Mouse (Mus musculus): Measurements from ENCODE around the gene Brdt. TPM values are rescaled to one million over a fixed set of nuclear protein-coding genes. Genes with fewer than 3 reads are reported as not detected.

The Brdt gene
- polyA plus RNA-seq, 1 experiment from 2014 or later = 2.9 TPM

DNA sequence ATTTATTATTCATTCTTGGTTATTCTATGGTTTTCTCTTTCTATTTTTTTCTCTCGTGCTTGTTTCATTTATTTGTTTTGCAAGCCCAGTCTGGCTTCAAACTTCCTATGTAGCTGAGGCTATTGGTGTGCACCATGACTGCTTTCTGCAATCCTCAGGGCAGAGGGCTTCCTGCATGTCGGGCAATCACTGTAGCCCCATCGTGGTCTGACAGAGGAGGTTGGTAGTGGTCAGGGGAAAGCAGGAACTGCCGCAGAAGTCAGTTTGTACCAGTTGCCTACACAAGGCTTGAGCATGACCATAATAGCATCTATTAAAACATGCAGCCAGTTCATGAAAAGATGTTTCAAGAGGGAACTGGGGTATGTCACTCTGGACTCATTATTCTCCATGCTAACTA lies 23.5 kb upstream of the Brdt start:
- ATAC-seq (ENCODE audit: insufficient read depth, low FRiP score, low TSS enrichment) = no peak
- H3K36me3 ChIP-seq (ENCODE audit: control insufficient read depth, insufficient read depth, low read length) = no peaks in the 10 kb centered on the region

GRCm38 (mm10) chr5:107317141-107317540 lies 13.8 kb upstream of the Brdt start:
- H3K27ac ChIP-seq (ENCODE audit: low read depth, low read length) = no peak overlapping the region
- H3K4me3 ChIP-seq (ENCODE audit: low read depth, low read length) = no peak overlapping the region
- no peak for DNase-seq (ENCODE audit: low spot score)
- H3K27me3 ChIP-seq (ENCODE audit: control insufficient read depth, insufficient read depth, low read length) = no peaks in the 10 kb centered on the region
- no peaks in the 10 kb centered on the region for H3K9me3 ChIP-seq (ENCODE audit: control insufficient read depth, low read length)
- no peak overlapping the region for H3K9ac ChIP-seq (ENCODE audit: low read length)
- no peaks in the 10 kb centered on the region for H3K36me3 ChIP-seq (ENCODE audit: control insufficient read depth, insufficient read depth, low read length)
- H3K4me2 ChIP-seq (ENCODE audit: low read depth) = no peak overlapping the region
- 92% methylated on average over 7 of the region's 7 CpGs for WGBS
- H3K4me1 ChIP-seq (ENCODE audit: control insufficient read depth, insufficient read depth, low read length) = no peaks in the 10 kb centered on the region
- no peak for ATAC-seq (ENCODE audit: insufficient read depth, low FRiP score, low TSS enrichment)

More for the DNA sequence above, 23.5 kb upstream of the Brdt start:
- Histone ChIP-seq H3K27me3 (ENCODE audit: control insufficient read depth, insufficient read depth, low read length) (no peaks in the 10 kb centered on the region), H3K9ac (ENCODE audit: low read length) (no peak overlapping the region), H3K4me1 (ENCODE audit: control insufficient read depth, insufficient read depth, low read length) (no peaks in the 10 kb centered on the region), H3K9me3 (ENCODE audit: control insufficient read depth, low read length) (no peaks in the 10 kb centered on the region), H3K4me2 (ENCODE audit: low read depth) (no peak overlapping the region), H3K27ac (ENCODE audit: low read depth, low read length) (no peak overlapping the region), H3K4me3 (ENCODE audit: low read depth, low read length) (no peak overlapping the region)
- WGBS = 76% methylated on average over 4 of the region's 4 CpGs
- DNase-seq (ENCODE audit: low spot score) = no peak

DNA sequence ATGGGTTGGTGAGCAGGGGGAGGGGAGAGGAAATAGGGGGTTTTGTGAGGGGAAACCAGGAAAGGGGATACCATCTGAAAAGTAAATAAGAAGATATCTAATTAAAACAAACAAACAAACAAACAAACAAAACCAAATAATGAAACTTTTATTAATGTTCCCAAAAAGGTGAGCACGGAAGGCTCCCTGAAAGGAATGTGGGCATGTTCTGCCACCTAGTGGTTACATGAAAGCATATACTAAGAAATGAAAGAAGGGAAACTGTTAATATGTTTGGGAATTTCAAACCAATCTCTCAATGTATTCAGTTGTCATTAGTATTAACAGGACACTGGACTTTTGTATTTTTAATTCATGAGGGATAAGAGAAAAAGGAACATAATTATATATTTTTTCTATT lies 10.3 kb upstream of the Brdt start:
- H3K27me3 ChIP-seq (ENCODE audit: control insufficient read depth, insufficient read depth, low read length) = no peaks in the 10 kb centered on the region
- H3K4me2 ChIP-seq (ENCODE audit: low read depth) = no peak overlapping the region
- no peaks in the 10 kb centered on the region for H3K9me3 ChIP-seq (ENCODE audit: control insufficient read depth, low read length)
- H3K4me1 ChIP-seq (ENCODE audit: control insufficient read depth, insufficient read depth, low read length) = no peaks in the 10 kb centered on the region
- no peak overlapping the region for H3K4me3 ChIP-seq (ENCODE audit: low read depth, low read length)
- no peaks in the 10 kb centered on the region for H3K36me3 ChIP-seq (ENCODE audit: control insufficient read depth, insufficient read depth, low read length)
- ATAC-seq (ENCODE audit: insufficient read depth, low FRiP score, low TSS enrichment) = no peak
- WGBS = 5% methylated on average over 1 of the region's 1 CpGs
- no peak overlapping the region for H3K9ac ChIP-seq (ENCODE audit: low read length)
- DNase-seq (ENCODE audit: low spot score) = peak; percentile 26
- H3K27ac ChIP-seq (ENCODE audit: low read depth, low read length) = no peak overlapping the region

DNA sequence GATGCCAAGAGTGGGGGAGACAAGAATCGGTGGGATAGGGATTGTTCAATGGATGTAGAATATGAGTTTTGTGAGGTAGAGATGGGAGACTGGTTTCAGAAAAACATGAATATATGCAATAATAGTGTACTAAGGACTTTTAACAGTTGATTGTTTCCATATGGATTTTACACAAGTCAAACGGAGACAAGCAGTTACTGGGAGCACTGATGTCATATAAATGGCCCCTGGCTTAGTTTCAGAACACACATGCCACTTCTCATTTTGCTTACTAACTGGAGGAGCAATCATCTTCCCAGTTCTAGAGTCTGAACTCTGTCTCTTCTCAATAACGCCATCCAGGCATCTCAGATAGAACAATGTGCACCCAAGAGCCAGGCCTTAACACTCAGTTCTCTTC lies 9.4 kb downstream of the Brdt start:
- WGBS = 77% methylated on average over 3 of the region's 3 CpGs
- DNase-seq (ENCODE audit: low spot score) = no peak
- no peaks in the 10 kb centered on the region for H3K36me3 ChIP-seq (ENCODE audit: control insufficient read depth, insufficient read depth, low read length)
- no peak overlapping the region for H3K9ac ChIP-seq (ENCODE audit: low read length)
- no peak overlapping the region for H3K4me2 ChIP-seq (ENCODE audit: low read depth)
- H3K27me3 ChIP-seq (ENCODE audit: control insufficient read depth, insufficient read depth, low read length) = no peaks in the 10 kb centered on the region
- ATAC-seq (ENCODE audit: insufficient read depth, low FRiP score, low TSS enrichment) = no peak
- no peak overlapping the region for H3K4me3 ChIP-seq (ENCODE audit: low read depth, low read length)
- no peaks in the 10 kb centered on the region for H3K9me3 ChIP-seq (ENCODE audit: control insufficient read depth, low read length)
- H3K27ac ChIP-seq (ENCODE audit: low read depth, low read length) = no peak overlapping the region
- H3K4me1 ChIP-seq (ENCODE audit: control insufficient read depth, insufficient read depth, low read length) = no peaks in the 10 kb centered on the region

DNA sequence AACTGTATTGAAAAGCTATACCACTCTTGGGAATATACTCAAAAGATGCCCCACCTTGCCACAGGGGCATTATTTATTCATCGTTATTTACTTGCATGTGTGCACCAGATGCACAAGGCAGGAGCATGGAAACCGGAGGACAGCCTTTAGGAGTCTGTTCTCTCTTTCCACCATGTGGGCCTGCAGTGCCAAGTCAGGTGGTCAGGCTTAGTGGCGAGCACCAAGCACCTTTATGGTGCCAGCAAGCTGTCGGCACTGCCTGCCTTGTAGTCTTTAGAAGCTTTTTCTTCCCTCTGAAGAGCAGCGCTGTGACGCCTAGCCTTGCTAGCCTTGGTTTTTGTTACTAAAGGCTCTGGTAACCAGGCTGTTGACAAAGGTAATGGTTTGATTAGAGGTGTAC lies 11.9 kb downstream of the Brdt start:
- no peak for DNase-seq (ENCODE audit: low spot score)
- Histone ChIP-seq H3K9ac (ENCODE audit: low read length) (no peak overlapping the region), H3K4me1 (ENCODE audit: control insufficient read depth, insufficient read depth, low read length) (no peaks in the 10 kb centered on the region), H3K27ac (ENCODE audit: low read depth, low read length) (no peak overlapping the region), H3K9me3 (ENCODE audit: control insufficient read depth, low read length) (no peaks in the 10 kb centered on the region), H3K36me3 (ENCODE audit: control insufficient read depth, insufficient read depth, low read length) (no peaks in the 10 kb centered on the region), H3K4me2 (ENCODE audit: low read depth) (no peak overlapping the region), H3K27me3 (ENCODE audit: control insufficient read depth, insufficient read depth, low read length) (no peaks in the 10 kb centered on the region), H3K4me3 (ENCODE audit: low read depth, low read length) (no peak overlapping the region)
- no peak for ATAC-seq (ENCODE audit: insufficient read depth, low FRiP score, low TSS enrichment)
- WGBS = 86% methylated on average over 6 of the region's 6 CpGs

DNA sequence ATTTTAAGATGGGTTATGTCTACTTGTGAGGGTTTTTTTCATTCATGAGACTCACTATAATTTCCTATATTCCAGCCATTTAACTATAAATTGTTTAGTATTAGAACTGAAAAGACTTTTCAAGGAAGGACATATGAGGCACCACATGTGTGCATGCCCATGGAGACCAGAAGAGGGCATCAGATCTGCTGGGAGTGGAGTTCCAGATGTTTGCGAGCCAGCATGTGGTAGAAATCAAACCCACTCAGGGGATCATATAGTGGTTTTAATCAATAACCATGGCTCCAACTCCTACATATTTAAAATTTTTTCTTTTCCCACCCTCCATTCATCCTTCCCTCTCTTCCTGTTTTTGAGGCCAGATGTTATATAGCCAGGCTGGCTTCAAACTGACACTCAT lies 15.3 kb downstream of the Brdt start:
- Histone ChIP-seq H3K4me2 (ENCODE audit: low read depth) (no peak overlapping the region), H3K27ac (ENCODE audit: low read depth, low read length) (no peak overlapping the region), H3K9ac (ENCODE audit: low read length) (no peak overlapping the region), H3K4me1 (ENCODE audit: control insufficient read depth, insufficient read depth, low read length) (no peaks in the 10 kb centered on the region), H3K36me3 (ENCODE audit: control insufficient read depth, insufficient read depth, low read length) (no peaks in the 10 kb centered on the region), H3K27me3 (ENCODE audit: control insufficient read depth, insufficient read depth, low read length) (no peaks in the 10 kb centered on the region), H3K4me3 (ENCODE audit: low read depth, low read length) (no peak overlapping the region), H3K9me3 (ENCODE audit: control insufficient read depth, low read length) (no peaks in the 10 kb centered on the region)
- ATAC-seq (ENCODE audit: insufficient read depth, low FRiP score, low TSS enrichment) = no peak
- WGBS = 38% methylated on average over 1 of the region's 1 CpGs
- DNase-seq (ENCODE audit: low spot score) = no peak

DNA sequence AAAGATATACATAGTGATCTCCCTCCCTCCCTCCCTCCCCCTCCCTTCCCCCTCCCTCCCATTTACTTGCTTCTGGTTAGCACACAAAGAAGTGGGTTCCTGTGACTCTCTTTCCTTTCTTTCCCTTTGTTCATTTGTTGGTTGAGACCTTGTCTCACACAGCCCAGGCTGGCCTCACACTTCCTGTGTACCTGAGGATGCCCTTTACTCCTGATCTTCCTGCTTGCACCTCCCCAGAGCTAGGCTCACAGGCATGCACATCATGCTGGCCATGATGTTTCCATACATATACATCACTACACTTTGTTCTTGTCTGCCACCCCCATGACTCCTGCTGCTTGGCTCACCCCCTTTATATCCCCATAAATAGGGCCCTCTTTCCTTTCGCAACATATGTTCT lies 21.6 kb downstream of the Brdt start:
- no peak for DNase-seq (ENCODE audit: low spot score)

GRCm38 (mm10) chr5:107353981-107354380 lies 23.0 kb downstream of the Brdt start:
- no peak for DNase-seq (ENCODE audit: low spot score)
- Histone ChIP-seq H3K27me3 (ENCODE audit: control insufficient read depth, insufficient read depth, low read length) (no peaks in the 10 kb centered on the region), H3K9me3 (ENCODE audit: control insufficient read depth, low read length) (no peaks in the 10 kb centered on the region), H3K9ac (ENCODE audit: low read length) (no peak overlapping the region), H3K36me3 (ENCODE audit: control insufficient read depth, insufficient read depth, low read length) (no peaks in the 10 kb centered on the region), H3K4me3 (ENCODE audit: low read depth, low read length) (no peak overlapping the region), H3K4me2 (ENCODE audit: low read depth) (no peak overlapping the region), H3K27ac (ENCODE audit: low read depth, low read length) (no peak overlapping the region), H3K4me1 (ENCODE audit: control insufficient read depth, insufficient read depth, low read length) (no peaks in the 10 kb centered on the region)
- WGBS = 72% methylated on average over 3 of the region's 3 CpGs
- no peak for ATAC-seq (ENCODE audit: insufficient read depth, low FRiP score, low TSS enrichment)

More for the DNA sequence above, 21.6 kb downstream of the Brdt start:
- no peaks in the 10 kb centered on the region for H3K4me1 ChIP-seq (ENCODE audit: control insufficient read depth, insufficient read depth, low read length)
- WGBS = 93% methylated on average over 1 of the region's 1 CpGs
- H3K4me3 ChIP-seq (ENCODE audit: low read depth, low read length) = no peak overlapping the region
- no peak overlapping the region for H3K27ac ChIP-seq (ENCODE audit: low read depth, low read length)
- no peaks in the 10 kb centered on the region for H3K27me3 ChIP-seq (ENCODE audit: control insufficient read depth, insufficient read depth, low read length)
- H3K9ac ChIP-seq (ENCODE audit: low read length) = no peak overlapping the region
- H3K4me2 ChIP-seq (ENCODE audit: low read depth) = no peak overlapping the region
- no peaks in the 10 kb centered on the region for H3K9me3 ChIP-seq (ENCODE audit: control insufficient read depth, low read length)
- H3K36me3 ChIP-seq (ENCODE audit: control insufficient read depth, insufficient read depth, low read length) = no peaks in the 10 kb centered on the region
- no peak for ATAC-seq (ENCODE audit: insufficient read depth, low FRiP score, low TSS enrichment)

- ATAC-seq (ENCODE audit: insufficient read depth, low FRiP score, low TSS enrichment) (no peak), DNase-seq (ENCODE audit: low spot score) (no peak)
- H3K27ac ChIP-seq (ENCODE audit: low read depth, low read length) = no peak overlapping the region
- no peaks in the 10 kb centered on the region for H3K36me3 ChIP-seq (ENCODE audit: control insufficient read depth, insufficient read depth, low read length)
- 50% methylated on average over 1 of the region's 1 CpGs for WGBS
- H3K4me2 ChIP-seq (ENCODE audit: low read depth) = no peak overlapping the region
- H3K4me1 ChIP-seq (ENCODE audit: control insufficient read depth, insufficient read depth, low read length) = no peaks in the 10 kb centered on the region
- no peak overlapping the region for H3K9ac ChIP-seq (ENCODE audit: low read length)
- no peaks in the 10 kb centered on the region for H3K9me3 ChIP-seq (ENCODE audit: control insufficient read depth, low read length)
- H3K4me3 ChIP-seq (ENCODE audit: low read depth, low read length) = no peak overlapping the region
- H3K27me3 ChIP-seq (ENCODE audit: control insufficient read depth, insufficient read depth, low read length) = no peaks in the 10 kb centered on the region
Observed at GRCm38 (mm10) chr5:107355801-107356200, 24.8 kb downstream of the Brdt start.
